Mouse (Mus musculus): ENCODE data around the gene Rubcnl. TPM values are rescaled to one million over a fixed set of nuclear protein-coding genes. Genes with fewer than 3 reads are reported as not detected.

Gene Rubcnl
- total and polyA plus RNA-seq, 2 experiments from 2014 or later: 0.25 to 0.26 TPM

- no peaks in the 10 kb centered on the region for H3K9me3 ChIP-seq (ENCODE audit: low read length)
- DNase-seq (ENCODE audit: low spot score): no peak
- no peak overlapping the region for H3K27ac ChIP-seq
- H3K27me3 ChIP-seq (ENCODE audit: insufficient read depth, low read length): no peaks in the 10 kb centered on the region
- no peak overlapping the region for H3K4me2 ChIP-seq (ENCODE audit: low read depth, low read length)
- no peak for TF ChIP-seq CTCF (IDR thresholded peaks at IDR 0.05; ENCODE audit: low read depth)
- no peak overlapping the region for H3K4me3 ChIP-seq (ENCODE audit: low read length)
- H3K4me1 ChIP-seq (ENCODE audit: insufficient read depth, low read length): no peaks in the 10 kb centered on the region
- no peak overlapping the region for H3K9ac ChIP-seq (replicated peaks; ENCODE audit: low read length)
- 80% methylated on average over 7 of the region's 7 CpGs for WGBS
- ATAC-seq: no peak
- no peaks in the 10 kb centered on the region for H3K36me3 ChIP-seq (ENCODE audit: insufficient read depth, low read length)
Observed at GRCm38 (mm10) chr14:75030764-75031163, 14.9 kb downstream of the Rubcnl start.

- DNase-seq (ENCODE audit: low spot score): no peak
- Histone ChIP-seq H3K27me3 (ENCODE audit: insufficient read depth, low read length) (no peaks in the 10 kb centered on the region), H3K36me3 (ENCODE audit: insufficient read depth, low read length) (no peaks in the 10 kb centered on the region), H3K9ac (replicated peaks; ENCODE audit: low read length) (no peak overlapping the region), H3K9me3 (ENCODE audit: low read length) (no peaks in the 10 kb centered on the region), H3K27ac (no peak overlapping the region), H3K4me3 (ENCODE audit: low read length) (no peak overlapping the region), H3K4me1 (ENCODE audit: insufficient read depth, low read length) (no peaks in the 10 kb centered on the region), H3K4me2 (ENCODE audit: low read depth, low read length) (no peak overlapping the region)
- ATAC-seq: no peak
- TF ChIP-seq CTCF (IDR thresholded peaks at IDR 0.05; ENCODE audit: low read depth): no peak
- 79% methylated on average over 9 of the region's 9 CpGs for WGBS
Observed at GRCm38 (mm10) chr14:75031999-75032575, 16.3 kb downstream of the Rubcnl start.

- Histone ChIP-seq H3K4me2 (ENCODE audit: low read depth, low read length) (no peak overlapping the region), H3K27ac (no peak overlapping the region), H3K9ac (replicated peaks; ENCODE audit: low read length) (no peak overlapping the region), H3K4me3 (ENCODE audit: low read length) (no peak overlapping the region), H3K27me3 (ENCODE audit: insufficient read depth, low read length) (no peaks in the 10 kb centered on the region), H3K4me1 (ENCODE audit: insufficient read depth, low read length) (no peaks in the 10 kb centered on the region), H3K9me3 (ENCODE audit: low read length) (no peaks in the 10 kb centered on the region), H3K36me3 (ENCODE audit: insufficient read depth, low read length) (no peaks in the 10 kb centered on the region)
- no peak for TF ChIP-seq CTCF (IDR thresholded peaks at IDR 0.05; ENCODE audit: low read depth)
- whole genome bisulfite sequencing: 68% methylated on average over 4 of the region's 4 CpGs
- DNase-seq (ENCODE audit: low spot score) (no peak), ATAC-seq (no peak)
Observed at GRCm38 (mm10) chr14:75032742-75033141, 16.9 kb downstream of the Rubcnl start.

- no peak for TF ChIP-seq CTCF (IDR thresholded peaks at IDR 0.05; ENCODE audit: low read depth)
- WGBS: 88% methylated on average over 3 of the region's 3 CpGs
- ATAC-seq: no peak
Observed at GRCm38 (mm10) chr14:75034240-75034639, 18.4 kb downstream of the Rubcnl start.

GRCm38 (mm10) chr14:75035431-75035830 lies 19.6 kb downstream of the Rubcnl start:
- Histone ChIP-seq H3K4me1 (ENCODE audit: insufficient read depth, low read length) (no peaks in the 10 kb centered on the region), H3K4me3 (ENCODE audit: low read length) (no peak overlapping the region), H3K4me2 (ENCODE audit: low read depth, low read length) (no peak overlapping the region), H3K36me3 (ENCODE audit: insufficient read depth, low read length) (no peaks in the 10 kb centered on the region), H3K27me3 (ENCODE audit: insufficient read depth, low read length) (no peaks in the 10 kb centered on the region), H3K9me3 (ENCODE audit: low read length) (no peaks in the 10 kb centered on the region), H3K9ac (replicated peaks; ENCODE audit: low read length) (no peak overlapping the region), H3K27ac (no peak overlapping the region)
- 0 out of 2 replicates have a peak, but pooled peaks have one; percentile 24 for ATAC-seq
- WGBS: 63% methylated on average over 11 of the region's 11 CpGs
- peak; percentile 51 for DNase-seq (ENCODE audit: low spot score)
- TF ChIP-seq CTCF (IDR thresholded peaks at IDR 0.05; ENCODE audit: low read depth): peak; percentile 45

More at GRCm38 (mm10) chr14:75034240-75034639, 18.4 kb downstream of the Rubcnl start:
- H3K9ac ChIP-seq (replicated peaks; ENCODE audit: low read length): no peak overlapping the region
- no peaks in the 10 kb centered on the region for H3K9me3 ChIP-seq (ENCODE audit: low read length)
- H3K27me3 ChIP-seq (ENCODE audit: insufficient read depth, low read length): no peaks in the 10 kb centered on the region
- no peaks in the 10 kb centered on the region for H3K36me3 ChIP-seq (ENCODE audit: insufficient read depth, low read length)
- H3K4me2 ChIP-seq (ENCODE audit: low read depth, low read length): no peak overlapping the region
- no peak overlapping the region for H3K27ac ChIP-seq
- no peak overlapping the region for H3K4me3 ChIP-seq (ENCODE audit: low read length)
- H3K4me1 ChIP-seq (ENCODE audit: insufficient read depth, low read length): no peaks in the 10 kb centered on the region
- no peak for DNase-seq (ENCODE audit: low spot score)

- no peak overlapping the region for H3K4me2 ChIP-seq (ENCODE audit: low read depth, low read length)
- WGBS: 80% methylated on average over 7 of the region's 7 CpGs
- H3K27me3 ChIP-seq (ENCODE audit: insufficient read depth, low read length): no peaks in the 10 kb centered on the region
- H3K9ac ChIP-seq (replicated peaks; ENCODE audit: low read length): no peak overlapping the region
- no peak for ATAC-seq
- no peaks in the 10 kb centered on the region for H3K4me1 ChIP-seq (ENCODE audit: insufficient read depth, low read length)
- H3K27ac ChIP-seq: no peak overlapping the region
- H3K9me3 ChIP-seq (ENCODE audit: low read length): no peaks in the 10 kb centered on the region
- no peak overlapping the region for H3K4me3 ChIP-seq (ENCODE audit: low read length)
- TF ChIP-seq CTCF (IDR thresholded peaks at IDR 0.05; ENCODE audit: low read depth): no peak
- DNase-seq (ENCODE audit: low spot score): no peak
- H3K36me3 ChIP-seq (ENCODE audit: insufficient read depth, low read length): no peaks in the 10 kb centered on the region
Observed at GRCm38 (mm10) chr14:75045184-75045583, 29.4 kb downstream of the Rubcnl start.

GRCm38 (mm10) chr14:75052451-75052850 lies 36.6 kb downstream of the Rubcnl start:
- Histone ChIP-seq H3K4me2 (ENCODE audit: low read depth, low read length) (no peak overlapping the region), H3K4me1 (ENCODE audit: insufficient read depth, low read length) (no peaks in the 10 kb centered on the region), H3K9me3 (ENCODE audit: low read length) (no peaks in the 10 kb centered on the region), H3K36me3 (ENCODE audit: insufficient read depth, low read length) (no peaks in the 10 kb centered on the region), H3K4me3 (ENCODE audit: low read length) (no peak overlapping the region), H3K9ac (replicated peaks; ENCODE audit: low read length) (no peak overlapping the region), H3K27me3 (ENCODE audit: insufficient read depth, low read length) (no peaks in the 10 kb centered on the region), H3K27ac (no peak overlapping the region)
- ATAC-seq (no peak), DNase-seq (ENCODE audit: low spot score) (no peak)
- TF ChIP-seq CTCF (IDR thresholded peaks at IDR 0.05; ENCODE audit: low read depth): peak; percentile 37; the same call in 1 of the 2 replicates
- 71% methylated on average over 8 of the region's 8 CpGs for WGBS
